Mouse (Mus musculus) lung, postnatal 0 days (tissue): ENCODE data around the gene Ccdc184.

Experiments
- CTCF ChIP-seq: IDR thresholded peaks from 2 replicates; pipeline ENCODE4 v1.5.1; 2016; ENCODE audit warnings: antibody characterized with exemption, mild to moderate bottlenecking
- EP300 ChIP-seq: IDR thresholded peaks from 2 replicates; pipeline ENCODE4 v1.6.1; 2016; ENCODE audit warnings: antibody characterized with exemption, mild to moderate bottlenecking, control low read depth

- TF ChIP-seq CTCF (no peak), EP300 (no peak)
Observed at GRCm38 (mm10) chr15:98214130-98214529, 47.2 kb downstream of the Ccdc184 start.
